Mouse (Mus musculus) midbrain, embryonic 12.5 days (tissue): ENCODE data around the gene Upk2. TPM values are rescaled to one million over a fixed set of nuclear protein-coding genes. Genes with fewer than 3 reads are reported as not detected.

Experiments
- ATAC-seq: fragments of 200-750 bp; cut with Nextera tagmentation; 2 replicates; pipeline ENCODE4 v1.8.0; 2017; ENCODE audit warnings: low read depth, moderate TSS enrichment, moderate library complexity; ENCODE audit not compliant: low FRiP score
- H3K27ac ChIP-seq: fragments of 300-500 bp; sonication (generic); replicated peaks from 2 replicates; pipeline ENCODE4 v1.5.1; 2016; ENCODE audit warnings: mild to moderate bottlenecking
- H3K27me3 ChIP-seq: fragments of 300-500 bp; sonication (generic); 2 replicates; pipeline ENCODE4 v1.6.1; 2016; ENCODE audit warnings: mild to moderate bottlenecking
- H3K36me3 ChIP-seq: fragments of 300-500 bp; sonication (generic); 2 replicates; pipeline ENCODE4 v1.6.1; 2016
- H3K4me1 ChIP-seq: fragments of 300-500 bp; sonication (generic); 2 replicates; pipeline ENCODE4 v1.6.1; 2016
- H3K4me2 ChIP-seq: fragments of 300-500 bp; sonication (generic); replicated peaks from 2 replicates; pipeline ENCODE4 v1.6.1; 2016; ENCODE audit warnings: mild to moderate bottlenecking, moderate library complexity
- H3K4me3 ChIP-seq: fragments of 300-500 bp; sonication (generic); 2 replicates; pipeline ENCODE4 v1.5.1; 2016; ENCODE audit warnings: mild to moderate bottlenecking
- H3K9ac ChIP-seq: fragments of 300-500 bp; sonication (generic); replicated peaks from 2 replicates; pipeline ENCODE4 v1.6.1; 2016; ENCODE audit warnings: mild to moderate bottlenecking, moderate library complexity
- H3K9me3 ChIP-seq: fragments of 300-500 bp; sonication (generic); 2 replicates; pipeline ENCODE4 v1.6.1; 2016; ENCODE audit warnings: mild to moderate bottlenecking
- WGBS: fragments of 180-500 bp; shearing (Covaris S2); methylation state at CpG from one replicate; pipeline ENCODE4 v1.1.7; 2016; 5-methylcytosine and 5-hydroxymethylcytosine counted together
- polyA plus RNA-seq: library from polyadenylated mRNA; unstranded; fragments of >200 nt; fragmentation: Nextera tagmentation; extraction: Ambion mirVana; gene quantifications from 2 replicates; pipeline ENCODE4 v1.2.1, GENCODE M21; 2016

Upk2 gene
- polyA plus RNA-seq, 1 experiment from 2014 or later, result not detected

- peak overlapping the region; percentile 81 for H3K9ac ChIP-seq
- H3K9me3 ChIP-seq, result no peaks in the 10 kb centered on the region
- H3K4me3 ChIP-seq, result peak overlapping the region; percentile 59
- peaks cover 4% of the 10 kb centered on the region for H3K27me3 ChIP-seq
- ATAC-seq, result peak; percentile 63
- under 1% methylated on average over 22 of the region's 27 CpGs for WGBS
- no peaks in the 10 kb centered on the region for H3K36me3 ChIP-seq
- peak overlapping the region; percentile 85 for H3K4me2 ChIP-seq
- H3K27ac ChIP-seq, result peak overlapping the region; percentile 97
- H3K4me1 ChIP-seq, result peaks cover 26% of the 10 kb centered on the region
Measured at GRCm38 (mm10) chr9:44478229-44478921, 23.6 kb upstream of the Upk2 start.

GRCm38 (mm10) chr9:44477339-44478228 is 22.8 kb upstream of the Upk2 start:
- 6% methylated on average over 24 of the region's 24 CpGs for WGBS
- no peak for ATAC-seq
- Histone ChIP-seq H3K9me3 (no peaks in the 10 kb centered on the region), H3K27me3 (peaks cover 4% of the 10 kb centered on the region), H3K4me1 (peaks cover 26% of the 10 kb centered on the region), H3K4me3 (peak overlapping the region; percentile 59), H3K9ac (peak overlapping the region; percentile 81; the same call in 1 of the 2 replicates), H3K36me3 (no peaks in the 10 kb centered on the region), H3K27ac (peak overlapping the region; percentile 97), H3K4me2 (peak overlapping the region; percentile 85)

GRCm38 (mm10) chr9:44475936-44476335 is 21.2 kb upstream of the Upk2 start:
- WGBS, result 93% methylated on average over 3 of the region's 3 CpGs
- no peaks in the 10 kb centered on the region for H3K27me3 ChIP-seq
- H3K9me3 ChIP-seq, result no peaks in the 10 kb centered on the region
- ATAC-seq, result no peak
- no peak overlapping the region for H3K27ac ChIP-seq
- no peak overlapping the region for H3K4me2 ChIP-seq
- H3K4me1 ChIP-seq, result peaks cover 18% of the 10 kb centered on the region
- H3K36me3 ChIP-seq, result no peaks in the 10 kb centered on the region
- no peak overlapping the region for H3K4me3 ChIP-seq
- H3K9ac ChIP-seq, result no peak overlapping the region

- no peak overlapping the region for H3K4me3 ChIP-seq
- H3K4me2 ChIP-seq, result no peak overlapping the region
- WGBS, result 31% methylated on average over 1 of the region's 1 CpGs
- no peaks in the 10 kb centered on the region for H3K27me3 ChIP-seq
- H3K4me1 ChIP-seq, result peaks cover 13% of the 10 kb centered on the region
- no peak for ATAC-seq
- H3K9ac ChIP-seq, result no peak overlapping the region
- no peaks in the 10 kb centered on the region for H3K9me3 ChIP-seq
- no peak overlapping the region for H3K27ac ChIP-seq
- no peaks in the 10 kb centered on the region for H3K36me3 ChIP-seq
Measured at GRCm38 (mm10) chr9:44474327-44474726, 19.6 kb upstream of the Upk2 start.

GRCm38 (mm10) chr9:44473184-44473583 is 18.4 kb upstream of the Upk2 start:
- H3K27me3 ChIP-seq, result no peaks in the 10 kb centered on the region
- no peaks in the 10 kb centered on the region for H3K36me3 ChIP-seq
- H3K9ac ChIP-seq, result no peak overlapping the region
- no peak overlapping the region for H3K27ac ChIP-seq
- no peak for ATAC-seq
- no peak overlapping the region for H3K4me3 ChIP-seq
- peaks cover 15% of the 10 kb centered on the region for H3K4me1 ChIP-seq
- H3K4me2 ChIP-seq, result no peak overlapping the region
- H3K9me3 ChIP-seq, result no peaks in the 10 kb centered on the region
- WGBS, result 68% methylated on average over 3 of the region's 3 CpGs

- 61% methylated on average over 2 of the region's 2 CpGs for WGBS
- Histone ChIP-seq H3K9ac (no peak overlapping the region), H3K27ac (no peak overlapping the region), H3K4me2 (no peak overlapping the region), H3K27me3 (0 out of 2 replicates have a peak, but pooled peaks cover 6% of the 10 kb centered on the region), H3K9me3 (no peaks in the 10 kb centered on the region), H3K36me3 (no peaks in the 10 kb centered on the region), H3K4me3 (no peak overlapping the region), H3K4me1 (peaks cover 5% of the 10 kb centered on the region; the same call in 1 of the 2 replicates)
- ATAC-seq, result no peak
Measured at GRCm38 (mm10) chr9:44468800-44469199, 14.0 kb upstream of the Upk2 start.

GRCm38 (mm10) chr9:44468224-44468623 is 13.4 kb upstream of the Upk2 start:
- Histone ChIP-seq H3K4me1 (peaks cover 5% of the 10 kb centered on the region; the same call in 1 of the 2 replicates), H3K9ac (no peak overlapping the region), H3K9me3 (no peaks in the 10 kb centered on the region), H3K36me3 (no peaks in the 10 kb centered on the region), H3K4me3 (no peak overlapping the region), H3K4me2 (no peak overlapping the region), H3K27me3 (0 out of 2 replicates have a peak, but pooled peaks cover 6% of the 10 kb centered on the region), H3K27ac (no peak overlapping the region)
- 62% methylated on average over 7 of the region's 7 CpGs for WGBS
- no peak for ATAC-seq

GRCm38 (mm10) chr9:44461950-44462349 is 7.2 kb upstream of the Upk2 start:
- Histone ChIP-seq H3K4me1 (peaks cover 13% of the 10 kb centered on the region), H3K9ac (no peak overlapping the region), H3K4me2 (no peak overlapping the region), H3K36me3 (no peaks in the 10 kb centered on the region), H3K27ac (no peak overlapping the region), H3K9me3 (no peaks in the 10 kb centered on the region), H3K4me3 (no peak overlapping the region), H3K27me3 (0 out of 2 replicates have a peak, but pooled peaks cover 5% of the 10 kb centered on the region)
- ATAC-seq, result no peak
- 84% methylated on average over 5 of the region's 5 CpGs for WGBS

- H3K36me3 ChIP-seq, result no peaks in the 10 kb centered on the region
- H3K27ac ChIP-seq, result peak overlapping the region; percentile 93
- peaks cover 33% of the 10 kb centered on the region for H3K4me1 ChIP-seq
- 1% methylated on average over 11 of the region's 11 CpGs for whole genome bisulfite sequencing
- H3K4me2 ChIP-seq, result peak overlapping the region; percentile 43
- no peaks in the 10 kb centered on the region for H3K9me3 ChIP-seq
- peak; percentile 95 for ATAC-seq
- no peak overlapping the region for H3K4me3 ChIP-seq
- H3K27me3 ChIP-seq, result peaks cover 19% of the 10 kb centered on the region
- H3K9ac ChIP-seq, result peak overlapping the region; percentile 17
Measured at GRCm38 (mm10) chr9:44457035-44457742, 2.4 kb upstream of the Upk2 start.

- H3K4me1 ChIP-seq, result peaks cover 33% of the 10 kb centered on the region
- H3K27me3 ChIP-seq, result peaks cover 19% of the 10 kb centered on the region
- peak; percentile 56; the same call in 1 of the 2 replicates for ATAC-seq
- H3K9me3 ChIP-seq, result no peaks in the 10 kb centered on the region
- no peak overlapping the region; the same call in 1 of the 2 replicates for H3K9ac ChIP-seq
- 0 out of 2 replicates have a peak overlapping the region, but pooled peaks have one; percentile 2 for H3K4me2 ChIP-seq
- H3K36me3 ChIP-seq, result no peaks in the 10 kb centered on the region
- no peak overlapping the region for H3K4me3 ChIP-seq
- WGBS, result 8% methylated on average over 14 of the region's 14 CpGs
- H3K27ac ChIP-seq, result no peak overlapping the region
Measured at GRCm38 (mm10) chr9:44454132-44454890, 465 bp downstream of the Upk2 start.

GRCm38 (mm10) chr9:44450387-44450786 is 4.4 kb downstream of the Upk2 start:
- peaks cover 15% of the 10 kb centered on the region for H3K27me3 ChIP-seq
- H3K4me1 ChIP-seq, result peaks cover 5% of the 10 kb centered on the region
- no peak for ATAC-seq
- H3K4me3 ChIP-seq, result no peak overlapping the region
- H3K36me3 ChIP-seq, result no peaks in the 10 kb centered on the region
- no peaks in the 10 kb centered on the region for H3K9me3 ChIP-seq
- H3K4me2 ChIP-seq, result no peak overlapping the region
- H3K9ac ChIP-seq, result no peak overlapping the region
- no peak overlapping the region for H3K27ac ChIP-seq
